Mouse (Mus musculus) hindbrain, embryonic 13.5 days (tissue): ENCODE measurements at regions not wholly inside any gene's neighbourhood (a gene's known extent, or its start where the extent isn't known, plus 50 kb on each side); places are given as distances from the start of the nearest gene placed in this dataset.

Experiments
- ATAC-seq: fragments of 200-750 bp; cut with Nextera tagmentation; 2 replicates; pipeline ENCODE4 v1.8.0; 2017; ENCODE audit warnings: moderate TSS enrichment; ENCODE audit not compliant: low FRiP score
- H3K27ac ChIP-seq: fragments of 300-500 bp; sonication (generic); 2 replicates; pipeline ENCODE4 v1.5.1; 2015; ENCODE audit warnings: inconsistent platforms, mild to moderate bottlenecking, moderate library complexity
- H3K27me3 ChIP-seq: fragments of 300-500 bp; sonication (generic); 2 replicates; pipeline ENCODE4 v1.6.1; 2015; ENCODE audit warnings: mild to moderate bottlenecking, inconsistent platforms
- H3K36me3 ChIP-seq: fragments of 300-500 bp; sonication (generic); 2 replicates; pipeline ENCODE4 v1.6.1; 2015; ENCODE audit warnings: mild to moderate bottlenecking, inconsistent platforms
- H3K4me1 ChIP-seq: fragments of 300-500 bp; sonication (generic); replicated peaks from 2 replicates; pipeline ENCODE4 v1.6.1; 2015; ENCODE audit warnings: inconsistent platforms
- H3K4me2 ChIP-seq: fragments of 300-500 bp; sonication (generic); 2 replicates; pipeline ENCODE4 v1.6.1; 2015; ENCODE audit warnings: inconsistent platforms, mild to moderate bottlenecking, moderate library complexity
- H3K4me3 ChIP-seq: fragments of 300-500 bp; sonication (generic); 2 replicates; pipeline ENCODE4 v1.5.1; 2015; ENCODE audit warnings: mild to moderate bottlenecking, inconsistent platforms
- H3K9ac ChIP-seq: fragments of 300-500 bp; sonication (generic); 2 replicates; pipeline ENCODE4 v1.6.1; 2015; ENCODE audit warnings: mild to moderate bottlenecking, inconsistent platforms
- H3K9me3 ChIP-seq: fragments of 300-500 bp; sonication (generic); 2 replicates; pipeline ENCODE4 v1.6.1; 2016; ENCODE audit warnings: inconsistent platforms
- WGBS: fragments of 180-500 bp; shearing (Covaris S2); methylation state at CpG from one replicate; pipeline ENCODE4 v1.1.7; 2015; 5-methylcytosine and 5-hydroxymethylcytosine counted together

- no peak overlapping the region for H3K9ac ChIP-seq
- H3K4me3 ChIP-seq = no peak overlapping the region
- no peak overlapping the region for H3K4me2 ChIP-seq
- H3K27ac ChIP-seq = no peak overlapping the region
- peaks cover 9% of the 10 kb centered on the region; the same call in 1 of the 2 replicates for H3K9me3 ChIP-seq
- 89% methylated on average over 6 of the region's 6 CpGs for WGBS
- H3K36me3 ChIP-seq = no peaks in the 10 kb centered on the region
- ATAC-seq = no peak
- H3K4me1 ChIP-seq = no peaks in the 10 kb centered on the region
- no peaks in the 10 kb centered on the region for H3K27me3 ChIP-seq
Measured at GRCm38 (mm10) chr1:42025781-42026180, 669.8 kb upstream of the Pou3f3 start.

DNA sequence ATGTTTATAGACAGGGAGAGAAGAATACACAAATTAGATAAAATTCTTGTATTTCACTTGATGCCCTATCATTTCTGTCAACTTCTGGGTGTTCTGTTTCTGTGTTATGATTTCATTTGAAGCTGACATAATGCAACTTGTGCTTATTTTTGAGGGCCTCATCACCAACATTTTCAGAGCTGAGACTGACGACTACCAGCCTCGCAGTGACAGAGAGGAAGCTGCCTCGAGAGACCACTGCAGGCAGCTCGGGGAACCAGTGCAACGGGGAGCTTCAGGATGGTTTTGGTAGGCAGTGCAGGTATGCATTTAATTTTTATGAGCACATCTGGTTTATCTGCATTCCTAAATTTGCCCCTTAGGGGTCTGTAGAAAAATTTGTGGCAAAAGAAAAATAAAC lies 669.1 kb upstream of the Pou3f3 start:
- Histone ChIP-seq H3K9me3 (peaks cover 9% of the 10 kb centered on the region; the same call in 1 of the 2 replicates), H3K36me3 (no peaks in the 10 kb centered on the region), H3K27me3 (no peaks in the 10 kb centered on the region), H3K9ac (no peak overlapping the region), H3K4me3 (no peak overlapping the region), H3K4me1 (no peaks in the 10 kb centered on the region), H3K27ac (no peak overlapping the region), H3K4me2 (no peak overlapping the region)
- WGBS = 61% methylated on average over 5 of the region's 5 CpGs
- no peak for ATAC-seq

DNA sequence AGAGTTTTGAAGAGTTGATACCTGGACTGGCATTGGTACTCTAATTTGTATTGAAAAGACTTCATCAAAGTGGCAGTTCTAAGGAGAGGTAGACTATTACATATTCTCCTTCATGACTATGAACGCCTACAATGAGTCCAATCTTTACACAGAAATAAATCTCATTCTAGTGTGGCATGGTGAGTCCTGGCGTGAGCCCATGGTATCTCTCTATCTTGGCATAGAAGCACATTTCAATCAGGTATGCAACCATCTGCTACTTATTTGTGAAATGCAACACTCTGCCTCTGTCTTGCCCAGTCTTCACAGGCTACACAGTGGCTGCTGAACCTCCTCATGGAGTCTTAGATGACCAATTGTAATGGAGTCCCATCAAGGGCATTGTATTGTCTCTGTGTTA lies 661.8 kb upstream of the Pou3f3 start:
- Histone ChIP-seq H3K27me3 (no peaks in the 10 kb centered on the region), H3K4me2 (no peak overlapping the region), H3K4me1 (no peaks in the 10 kb centered on the region), H3K36me3 (no peaks in the 10 kb centered on the region), H3K4me3 (no peak overlapping the region), H3K27ac (no peak overlapping the region), H3K9me3 (no peaks in the 10 kb centered on the region), H3K9ac (no peak overlapping the region)
- WGBS = 91% methylated on average over 2 of the region's 2 CpGs
- no peak for ATAC-seq

DNA sequence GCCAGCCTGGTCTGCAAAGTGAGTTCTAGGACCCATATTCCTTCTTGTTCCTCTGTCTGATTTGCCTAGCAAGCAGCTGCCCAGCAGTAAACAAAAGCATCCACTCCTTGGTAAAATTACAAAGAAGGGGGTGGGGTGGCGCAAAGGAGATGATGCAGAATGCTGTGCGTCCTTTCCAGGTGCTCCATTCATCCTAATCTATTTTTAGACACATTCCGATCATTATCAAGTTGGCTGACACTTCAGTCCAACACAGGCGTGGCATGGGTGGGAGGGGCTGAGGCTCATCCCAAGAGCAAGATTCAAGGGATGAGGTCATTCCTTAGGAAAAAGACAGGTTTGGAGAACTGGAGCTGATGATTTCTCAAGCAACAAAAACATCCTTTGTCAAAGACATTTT lies 660.2 kb upstream of the Pou3f3 start:
- 87% methylated on average over 4 of the region's 4 CpGs for WGBS
- Histone ChIP-seq H3K4me3 (no peak overlapping the region), H3K36me3 (no peaks in the 10 kb centered on the region), H3K27ac (no peak overlapping the region), H3K4me2 (no peak overlapping the region), H3K4me1 (no peaks in the 10 kb centered on the region), H3K9me3 (no peaks in the 10 kb centered on the region), H3K27me3 (no peaks in the 10 kb centered on the region), H3K9ac (no peak overlapping the region)
- no peak for ATAC-seq

DNA sequence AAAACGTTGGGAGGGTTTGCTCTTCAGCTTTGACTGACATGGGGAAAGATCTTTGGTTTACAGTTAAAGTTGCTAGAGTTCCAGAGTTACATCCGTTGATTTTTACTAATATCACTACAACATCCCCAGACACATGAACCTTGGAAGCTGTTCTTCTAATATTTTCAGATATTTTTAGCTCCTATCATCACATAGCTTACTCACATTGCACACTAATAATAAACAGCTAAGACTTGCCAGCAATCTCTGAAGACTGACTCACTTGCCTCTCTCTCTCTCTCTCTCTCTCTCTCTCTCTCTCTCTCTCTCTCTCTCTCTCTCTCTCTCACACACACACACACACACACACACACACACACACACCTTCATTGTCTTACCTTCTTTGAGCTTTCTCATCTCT lies 654.0 kb upstream of the Pou3f3 start:
- Histone ChIP-seq H3K36me3 (no peaks in the 10 kb centered on the region), H3K27ac (no peak overlapping the region), H3K4me1 (no peaks in the 10 kb centered on the region), H3K27me3 (no peaks in the 10 kb centered on the region), H3K9ac (no peak overlapping the region), H3K4me3 (no peak overlapping the region), H3K4me2 (no peak overlapping the region), H3K9me3 (no peaks in the 10 kb centered on the region)
- whole genome bisulfite sequencing = 80% methylated on average over 2 of the region's 2 CpGs
- no peak for ATAC-seq

- H3K4me2 ChIP-seq = no peak overlapping the region
- H3K9me3 ChIP-seq = no peaks in the 10 kb centered on the region
- H3K27ac ChIP-seq = no peak overlapping the region
- H3K36me3 ChIP-seq = no peaks in the 10 kb centered on the region
- no peak overlapping the region for H3K4me3 ChIP-seq
- no peak overlapping the region for H3K9ac ChIP-seq
- no peaks in the 10 kb centered on the region for H3K27me3 ChIP-seq
- no peaks in the 10 kb centered on the region for H3K4me1 ChIP-seq
- ATAC-seq = no peak
Measured at GRCm38 (mm10) chr1:42058494-42058893, 637.1 kb upstream of the Pou3f3 start.

- no peak overlapping the region for H3K4me3 ChIP-seq
- no peaks in the 10 kb centered on the region for H3K36me3 ChIP-seq
- no peaks in the 10 kb centered on the region for H3K9me3 ChIP-seq
- no peaks in the 10 kb centered on the region for H3K4me1 ChIP-seq
- H3K9ac ChIP-seq = no peak overlapping the region
- no peak overlapping the region for H3K4me2 ChIP-seq
- no peak overlapping the region for H3K27ac ChIP-seq
- no peak for ATAC-seq
- 70% methylated on average over 5 of the region's 5 CpGs for WGBS
- H3K27me3 ChIP-seq = no peaks in the 10 kb centered on the region
Measured at GRCm38 (mm10) chr1:42070064-42070463, 625.5 kb upstream of the Pou3f3 start.

DNA sequence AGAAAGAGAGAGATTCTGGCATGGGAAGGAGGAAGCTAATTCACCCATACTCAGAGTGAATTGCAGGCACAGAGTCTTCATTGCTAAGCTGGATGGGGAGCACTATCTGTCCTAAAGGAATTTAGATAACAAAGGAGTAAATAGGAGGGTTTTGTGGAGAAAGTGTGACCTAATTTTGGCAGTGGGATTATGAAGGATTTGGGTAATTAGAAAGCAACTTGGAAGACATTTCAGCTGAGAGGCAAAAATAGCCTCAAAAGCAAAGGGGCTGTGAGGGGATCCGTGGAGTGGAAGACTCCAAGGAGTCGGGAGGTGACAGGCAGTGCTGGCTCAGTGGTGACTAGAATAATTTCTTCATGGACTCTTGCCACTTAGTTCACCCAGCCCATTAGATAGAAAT lies 599.5 kb upstream of the Pou3f3 start:
- H3K27me3 ChIP-seq = no peaks in the 10 kb centered on the region
- H3K9me3 ChIP-seq = no peaks in the 10 kb centered on the region
- H3K4me1 ChIP-seq = no peaks in the 10 kb centered on the region
- no peak overlapping the region for H3K9ac ChIP-seq
- H3K36me3 ChIP-seq = no peaks in the 10 kb centered on the region
- H3K4me3 ChIP-seq = no peak overlapping the region
- H3K27ac ChIP-seq = no peak overlapping the region
- no peak overlapping the region for H3K4me2 ChIP-seq
- 64% methylated on average over 2 of the region's 2 CpGs for WGBS
- ATAC-seq = no peak

- no peaks in the 10 kb centered on the region for H3K9me3 ChIP-seq
- no peaks in the 10 kb centered on the region for H3K27me3 ChIP-seq
- WGBS = 74% methylated on average over 2 of the region's 2 CpGs
- H3K4me3 ChIP-seq = no peak overlapping the region
- no peak overlapping the region for H3K27ac ChIP-seq
- H3K4me2 ChIP-seq = no peak overlapping the region
- no peaks in the 10 kb centered on the region for H3K36me3 ChIP-seq
- no peak for ATAC-seq
- H3K9ac ChIP-seq = no peak overlapping the region
- H3K4me1 ChIP-seq = no peaks in the 10 kb centered on the region
Measured at GRCm38 (mm10) chr1:42098580-42098979, 597.0 kb upstream of the Pou3f3 start.

GRCm38 (mm10) chr1:42107521-42107920 lies 588.0 kb upstream of the Pou3f3 start:
- no peak overlapping the region for H3K4me3 ChIP-seq

GRCm38 (mm10) chr1:42107925-42108324 lies 587.6 kb upstream of the Pou3f3 start:
- no peak overlapping the region for H3K4me3 ChIP-seq
- H3K27ac ChIP-seq = no peak overlapping the region
- H3K4me1 ChIP-seq = no peaks in the 10 kb centered on the region
- 24% methylated on average over 1 of the region's 1 CpGs for WGBS
- no peaks in the 10 kb centered on the region for H3K9me3 ChIP-seq
- no peak for ATAC-seq
- no peaks in the 10 kb centered on the region for H3K36me3 ChIP-seq
- H3K9ac ChIP-seq = no peak overlapping the region
- H3K4me2 ChIP-seq = no peak overlapping the region
- no peaks in the 10 kb centered on the region for H3K27me3 ChIP-seq

More at GRCm38 (mm10) chr1:42107521-42107920, 588.0 kb upstream of the Pou3f3 start:
- no peak overlapping the region for H3K9ac ChIP-seq
- no peak overlapping the region for H3K4me2 ChIP-seq
- H3K4me1 ChIP-seq = no peaks in the 10 kb centered on the region
- H3K36me3 ChIP-seq = no peaks in the 10 kb centered on the region
- WGBS = 19% methylated on average over 5 of the region's 5 CpGs
- no peaks in the 10 kb centered on the region for H3K9me3 ChIP-seq
- no peaks in the 10 kb centered on the region for H3K27me3 ChIP-seq
- no peak overlapping the region for H3K27ac ChIP-seq
- ATAC-seq = no peak

- 54% methylated on average over 13 of the region's 13 CpGs for WGBS
Measured at GRCm38 (mm10) chr1:42152175-42152790, 543.3 kb upstream of the Pou3f3 start.

DNA sequence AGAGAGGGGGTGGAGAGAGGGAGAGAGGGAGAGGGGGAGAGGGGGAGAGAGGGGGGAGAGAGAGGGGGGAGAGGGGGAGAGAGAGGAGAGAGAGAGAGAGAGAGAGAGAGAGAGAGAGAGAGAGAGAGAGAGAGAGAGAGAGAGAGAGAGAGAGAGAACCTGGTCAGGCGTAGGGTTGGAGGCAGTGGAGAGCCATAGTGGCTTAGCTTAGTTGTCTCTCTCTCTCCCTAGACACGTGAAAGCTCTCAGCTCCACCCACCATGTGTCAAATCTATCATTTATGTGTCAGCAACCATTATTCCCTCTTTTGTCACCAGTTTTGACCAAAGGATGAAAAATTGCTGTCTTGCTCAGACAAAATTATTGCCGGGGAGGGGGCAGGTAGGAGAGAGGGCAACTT lies 542.7 kb upstream of the Pou3f3 start:
- no peak overlapping the region for H3K9ac ChIP-seq
- no peak for ATAC-seq
- no peak overlapping the region for H3K4me2 ChIP-seq
- H3K27me3 ChIP-seq = no peaks in the 10 kb centered on the region
- 36% methylated on average over 3 of the region's 3 CpGs for WGBS
- H3K4me1 ChIP-seq = peaks cover 9% of the 10 kb centered on the region; the same call in 1 of the 2 replicates
- no peak overlapping the region for H3K4me3 ChIP-seq
- H3K36me3 ChIP-seq = no peaks in the 10 kb centered on the region
- H3K27ac ChIP-seq = no peak overlapping the region
- H3K9me3 ChIP-seq = peaks cover 7% of the 10 kb centered on the region; the same call in 1 of the 2 replicates

More at GRCm38 (mm10) chr1:42152175-42152790, 543.3 kb upstream of the Pou3f3 start:
- Histone ChIP-seq H3K27me3 (no peaks in the 10 kb centered on the region), H3K4me1 (peaks cover 9% of the 10 kb centered on the region; the same call in 1 of the 2 replicates), H3K36me3 (no peaks in the 10 kb centered on the region), H3K9ac (no peak overlapping the region), H3K9me3 (peaks cover 7% of the 10 kb centered on the region; the same call in 1 of the 2 replicates), H3K4me2 (no peak overlapping the region), H3K4me3 (no peak overlapping the region), H3K27ac (no peak overlapping the region)
- no peak for ATAC-seq
